In the genomic region with DNA sequence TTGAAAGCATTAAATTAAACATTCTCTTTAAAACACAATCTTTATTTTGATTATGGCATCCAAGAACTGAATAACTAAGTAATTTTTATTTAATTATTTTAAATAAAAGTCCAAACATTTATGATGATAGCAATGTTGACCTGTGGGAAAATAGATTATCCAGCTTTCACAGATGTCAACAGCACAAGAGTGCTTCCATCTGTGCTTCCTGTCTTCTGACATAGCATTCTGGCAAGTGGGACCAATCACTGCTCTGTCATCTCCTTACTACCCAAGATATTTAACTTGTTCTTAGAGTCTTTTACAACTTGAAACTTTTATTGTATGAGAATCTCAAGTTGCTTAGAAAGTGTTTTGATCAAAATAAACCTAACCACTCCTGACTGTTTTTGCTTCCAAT, we compare ENCODE assay signal across 25 mouse cellular contexts.
A peak's percentile ranks its signal among the peaks of the same experiment; 100 is the strongest.
DNase-seq lines count a peak whose midpoint lies in the region; ATAC-seq and TF ChIP-seq lines count a peak whose summit lies in the region.
"Had no signal": no experiment of that assay in that cellular context is flagged by ENCODE, and none has a peak within 500 bp of the region (broad histone marks: within the 10 kb centered on the region; RNA-seq: fewer than 3 reads in every experiment).

No protein-coding gene starts in this region.

- no peaks in the 10 kb centered on the region for H3K9me3 ChIP-seq in kidney, postnatal 0 days (replicated peaks; ENCODE audit: low read length)
- H3K9me3 ChIP-seq in kidney, embryonic 14.5 days (ENCODE audit: control insufficient read depth, low read length): no peaks in the 10 kb centered on the region
- no peaks in the 10 kb centered on the region for H3K9me3 ChIP-seq in stomach, embryonic 14.5 days (ENCODE audit: control insufficient read depth, low read depth, low read length)
- no peaks in the 10 kb centered on the region for H3K9me3 ChIP-seq in stomach, postnatal 0 days (ENCODE audit: control insufficient read depth, low read length)
- H3K9me3 ChIP-seq: embryonic facial prominence, embryonic 10.5 days; embryonic facial prominence, embryonic 12.5 days; forebrain, embryonic 13.5 days had no signal

- DNase-seq in heart, adult 11 months: peak; percentile 48
- DNase-seq in heart, adult 8-10 months (ENCODE audit: low spot score): no peak
- DNase-seq in kidney, postnatal 0 days (ENCODE audit: low spot score): peak; percentile 6
- DNase-seq in kidney, adult 11 months: no peak
- DNase-seq in kidney, postnatal 14 days: peak; percentile 5
- no peak for DNase-seq in stomach, postnatal 0 days (ENCODE audit: low spot score)
- DNase-seq: adrenal gland, adult 8-10 months; adrenal gland, postnatal 14 days; adrenal gland, postnatal 36 days; B cell, adult 2 months; cerebellum, adult 11-12 months; cerebellum, adult 2 months; cerebellum, adult 9-10 months; cerebellum, postnatal 10 days; cerebellum, postnatal 25 days had no signal

- no peaks in the 10 kb centered on the region for H3K27me3 ChIP-seq in kidney, postnatal 0 days (ENCODE audit: insufficient read depth, low read length)
- no peaks in the 10 kb centered on the region for H3K27me3 ChIP-seq in kidney, embryonic 14.5 days (ENCODE audit: control insufficient read depth, insufficient read depth, low read length)
- no peaks in the 10 kb centered on the region for H3K27me3 ChIP-seq in stomach, embryonic 14.5 days (ENCODE audit: control insufficient read depth, insufficient read depth, low read length)
- H3K27me3 ChIP-seq in stomach, postnatal 0 days (ENCODE audit: control insufficient read depth, insufficient read depth, low read length): no peaks in the 10 kb centered on the region
- H3K27me3 ChIP-seq: CH12.LX; embryonic facial prominence, embryonic 12.5 days; forebrain, embryonic 13.5 days; Patski had no signal

- no peak for ATAC-seq in kidney, postnatal 0 days (replicated peaks; ENCODE audit: low FRiP score, low read depth)
- ATAC-seq in kidney, embryonic 14.5 days (ENCODE audit: low FRiP score, low TSS enrichment): no peak
- peak; percentile 56; the same call in 1 of the 2 replicates for ATAC-seq in stomach, embryonic 14.5 days (ENCODE audit: insufficient number of reproducible peaks, insufficient read depth, low FRiP score, low read depth)
- ATAC-seq in stomach, postnatal 0 days (ENCODE audit: low FRiP score, low TSS enrichment): no peak
- ATAC-seq: activated CD4-positive, CD25-positive, alpha-beta regulatory T cell, adult 4 months; CD4-positive, CD25-positive, alpha-beta regulatory T cell, adult 4 months; forebrain, embryonic 13.5 days; Patski had no signal

- H3K4me3 ChIP-seq in kidney, postnatal 0 days (replicated peaks; ENCODE audit: low read depth, low read length): no peak overlapping the region
- H3K4me3 ChIP-seq in kidney, embryonic 14.5 days (ENCODE audit: low read length): no peak overlapping the region
- no peak overlapping the region for H3K4me3 ChIP-seq in stomach, embryonic 14.5 days (ENCODE audit: low read depth, low read length)
- H3K4me3 ChIP-seq in stomach, postnatal 0 days (ENCODE audit: low read depth, low read length): no peak overlapping the region
- H3K4me3 ChIP-seq: embryonic facial prominence, embryonic 10.5 days; embryonic facial prominence, embryonic 12.5 days; forebrain, embryonic 13.5 days had no signal

- no peak overlapping the region for H3K27ac ChIP-seq in kidney, postnatal 0 days
- H3K27ac ChIP-seq in kidney, embryonic 14.5 days (ENCODE audit: low read depth, low read length): no peak overlapping the region
- no peak overlapping the region for H3K27ac ChIP-seq in stomach, embryonic 14.5 days (ENCODE audit: low read length)
- H3K27ac ChIP-seq in stomach, postnatal 0 days (replicated peaks): no peak overlapping the region
- H3K27ac ChIP-seq: embryonic facial prominence, embryonic 10.5 days; embryonic facial prominence, embryonic 12.5 days; forebrain, embryonic 13.5 days had no signal

- no peaks in the 10 kb centered on the region for H3K36me3 ChIP-seq in kidney, postnatal 0 days (ENCODE audit: insufficient read depth, low read length)
- no peaks in the 10 kb centered on the region for H3K36me3 ChIP-seq in kidney, embryonic 14.5 days (ENCODE audit: control insufficient read depth, insufficient read depth, low read length)
- H3K36me3 ChIP-seq in stomach, embryonic 14.5 days (ENCODE audit: control insufficient read depth, insufficient read depth, low read length): no peaks in the 10 kb centered on the region
- no peaks in the 10 kb centered on the region for H3K36me3 ChIP-seq in stomach, postnatal 0 days (ENCODE audit: control insufficient read depth, insufficient read depth, low read length)
- H3K36me3 ChIP-seq: embryonic facial prominence, embryonic 10.5 days; embryonic facial prominence, embryonic 12.5 days; G1E had no signal

- H3K4me2 ChIP-seq in kidney, postnatal 0 days (ENCODE audit: low read length): no peak overlapping the region
- H3K4me2 ChIP-seq in kidney, embryonic 14.5 days (replicated peaks; ENCODE audit: low read depth, low read length): no peak overlapping the region
- no peak overlapping the region for H3K4me2 ChIP-seq in stomach, embryonic 14.5 days (replicated peaks; ENCODE audit: low read depth, low read length)
- H3K4me2 ChIP-seq in stomach, postnatal 0 days (replicated peaks; ENCODE audit: low read depth): no peak overlapping the region
- H3K4me2 ChIP-seq: embryonic facial prominence, embryonic 12.5 days; forebrain, embryonic 13.5 days had no signal

- H3K4me1 ChIP-seq in kidney, postnatal 0 days (replicated peaks; ENCODE audit: insufficient read depth, low read length): no peaks in the 10 kb centered on the region
- no peaks in the 10 kb centered on the region for H3K4me1 ChIP-seq in kidney, embryonic 14.5 days (ENCODE audit: control insufficient read depth, insufficient read depth, low read length)
- no peaks in the 10 kb centered on the region for H3K4me1 ChIP-seq in stomach, embryonic 14.5 days (ENCODE audit: control insufficient read depth, insufficient read depth, low read length)
- H3K4me1 ChIP-seq in stomach, postnatal 0 days (replicated peaks; ENCODE audit: control insufficient read depth, insufficient read depth): no peaks in the 10 kb centered on the region
- H3K4me1 ChIP-seq: embryonic facial prominence, embryonic 10.5 days; embryonic facial prominence, embryonic 12.5 days; forebrain, embryonic 13.5 days had no signal

- H3K9ac ChIP-seq in kidney, postnatal 0 days (ENCODE audit: low read depth, low read length): no peak overlapping the region
- no peak overlapping the region for H3K9ac ChIP-seq in kidney, embryonic 14.5 days (ENCODE audit: low read depth, low read length)
- no peak overlapping the region for H3K9ac ChIP-seq in stomach, embryonic 14.5 days (replicated peaks; ENCODE audit: low read depth, low read length)
- H3K9ac ChIP-seq in stomach, postnatal 0 days (ENCODE audit: low read length): no peak overlapping the region
- H3K9ac ChIP-seq: embryonic facial prominence, embryonic 12.5 days; forebrain, embryonic 13.5 days had no signal

- no peak for TF ChIP-seq EP300 in stomach, postnatal 0 days (optimal IDR thresholded peaks at IDR 0.05)

- TF ChIP-seq CTCF in kidney, postnatal 0 days (IDR thresholded peaks at IDR 0.05; ENCODE audit: low read depth): no peak
- TF ChIP-seq CTCF in stomach, postnatal 0 days (IDR thresholded peaks at IDR 0.05; ENCODE audit: low read depth): no peak

Comparison
In these comparisons a context has a peak if more than half of its experiments do, and no peak if none do; other contexts are left out.
1. DNase-seq: peak in heart, adult 11 months (single experiment), kidney, postnatal 0 days (single experiment) and kidney, postnatal 14 days (single experiment); none in heart, adult 8-10 months (single experiment), kidney, adult 11 months (single experiment) and stomach, postnatal 0 days (single experiment).